26 mouse cellular contexts compared by ENCODE assay signal in the genomic region with DNA sequence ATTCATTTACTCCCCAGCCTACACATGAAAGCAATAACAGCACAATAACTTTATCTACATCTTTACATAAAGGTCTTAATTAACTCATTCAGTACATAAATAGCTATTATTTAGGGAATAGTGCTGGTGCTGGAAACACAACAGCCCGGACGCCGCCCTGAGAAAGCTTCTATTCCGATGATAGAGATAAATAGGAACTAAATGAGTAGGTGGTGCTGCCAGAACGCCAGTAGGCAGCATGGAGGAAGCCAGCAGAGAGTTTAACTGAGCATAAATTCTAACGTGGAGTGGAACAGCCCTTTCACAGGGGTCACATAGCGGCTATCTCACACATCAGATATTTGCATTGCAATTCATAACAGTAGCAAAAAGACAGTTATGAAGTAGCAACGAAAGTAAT.
"Had no signal": no experiment of that assay in that cellular context is flagged by ENCODE, and none has a peak within 500 bp of the region (broad histone marks: within the 10 kb centered on the region; RNA-seq: fewer than 3 reads in every experiment).

No protein-coding gene starts in this region.

- H3K27ac ChIP-seq: gastrocnemius, adult 2 months; heart, adult 2 months; hindbrain, embryonic 10.5 days; hindbrain, embryonic 12.5 days; hindbrain, embryonic 14.5 days; intestine, embryonic 15.5 days; limb, embryonic 10.5 days; limb, embryonic 12.5 days; liver, embryonic 13.5 days; liver, embryonic 15.5 days had no signal

- DNase-seq: gastrocnemius, adult 2 months; gastrocnemius, postnatal 10 days; gastrocnemius, postnatal 25 days; heart, adult 2 months; heart, postnatal 10 days; heart, postnatal 4 days; kidney, adult 18-20 months; kidney, adult 8-10 months; kidney, postnatal 10 days; kidney, postnatal 25 days; kidney, postnatal 4 days; liver; liver, embryonic 13.5 days; liver, postnatal 0 days had no signal

- H3K4me3 ChIP-seq: gastrocnemius, adult 2 months; heart, adult 2 months; hindbrain, embryonic 10.5 days; hindbrain, embryonic 12.5 days; intestine, embryonic 15.5 days; limb, embryonic 10.5 days; limb, embryonic 12.5 days; liver, embryonic 13.5 days; liver, embryonic 15.5 days had no signal

- H3K4me1 ChIP-seq: hindbrain, embryonic 10.5 days; hindbrain, embryonic 12.5 days; intestine, embryonic 15.5 days; limb, embryonic 10.5 days; liver, embryonic 13.5 days; liver, embryonic 15.5 days had no signal

- H3K4me2 ChIP-seq: heart, embryonic 11.5 days; hindbrain, embryonic 12.5 days; hindbrain, embryonic 14.5 days; intestine, embryonic 15.5 days; limb, embryonic 12.5 days; liver, embryonic 11.5 days; liver, embryonic 13.5 days; liver, embryonic 15.5 days had no signal

- ATAC-seq: hindbrain, embryonic 16.5 days; inflammation-experienced regulatory T-cells, adult 6 months; intestine, embryonic 15.5 days; intestine, postnatal 0 days; liver, postnatal 0 days had no signal

- H3K9me3 ChIP-seq: hindbrain, embryonic 10.5 days; hindbrain, embryonic 12.5 days; intestine, embryonic 15.5 days; limb, embryonic 10.5 days; limb, embryonic 12.5 days; liver, embryonic 13.5 days; liver, embryonic 15.5 days had no signal

- H3K27me3 ChIP-seq: hindbrain, embryonic 12.5 days; intestine, embryonic 15.5 days; limb, embryonic 12.5 days; liver, embryonic 13.5 days; liver, embryonic 15.5 days had no signal

- H3K9ac ChIP-seq: hindbrain, embryonic 12.5 days; hindbrain, embryonic 14.5 days; intestine, embryonic 15.5 days; limb, embryonic 12.5 days; liver, embryonic 13.5 days; liver, embryonic 15.5 days; liver, postnatal 0 days had no signal
